Mouse (Mus musculus) central nervous system, embryonic 11.5 days (tissue): Measurements from ENCODE around the gene Tbc1d22a. TPM values are rescaled to one million over a fixed set of nuclear protein-coding genes. Genes with fewer than 3 reads are reported as not detected.

Source experiments
- polyA plus RNA-seq: library from polyadenylated mRNA; depleted of rRNA; stranded (reverse); fragments of >200 nt; gene quantifications from 2 replicates; pipeline ENCODE4 v1.2.3, GENCODE M21; 2012; rRNA removed

The Tbc1d22a gene
- polyA plus RNA-seq = 10.4 and 12.2 TPM in 2 replicates

GRCm38 (mm10) chr15:86213753-86214548, at the start of gene Tbc1d22a:
TSS of gene Tbc1d22a (plus strand) at chr15:86214459.

GRCm38 (mm10) chr15:86185689-86186569, 28.3 kb upstream of the Tbc1d22a start, which contains the start of gene Cerk:
TSS of gene Cerk (minus strand) at chr15:86186141.

Other genes starting within 250 kb of the Tbc1d22a start
- 9.7 and 12.7 TPM in 2 replicates for gene Celsr1, start 180.7 kb upstream of the Tbc1d22a start, polyA plus RNA-seq
- gene Gramd4, start 156.8 kb upstream of the Tbc1d22a start, polyA plus RNA-seq = 23.2 and 23.7 TPM in 2 replicates
- gene Cerk, start 28.3 kb upstream of the Tbc1d22a start, polyA plus RNA-seq = 13.3 and 17.6 TPM in 2 replicates